Mouse (Mus musculus) thymus, postnatal 4 days (tissue): ENCODE results near the gene Gm21394.
"Not testable (repeated sequence)": the region's sequence is repeated elsewhere in the genome, so short reads cannot be mapped to it uniquely, and the experiment has no call there.

Experiments used
- DNase-seq: peaks from one replicate; pipeline ENCODE4 v3.0.0; 2021

Gm21394 gene

GRCm38 (mm10) chrY:84564807-84565206, at the start of gene Gm21394:
Gene Gm21394, minus strand, starts transcription at chrY:84564907.
- not testable (repeated sequence) for DNase-seq
